Mouse (Mus musculus) kidney, embryonic 16.5 days (tissue): ENCODE measurements around the gene Prune1. TPM values are rescaled to one million over a fixed set of nuclear protein-coding genes. Genes with fewer than 3 reads are reported as not detected.

Experiments
- ATAC-seq: fragments of 200-750 bp; cut with Nextera tagmentation; 2 replicates; pipeline ENCODE4 v1.8.0; 2017; ENCODE audit warnings: moderate TSS enrichment; ENCODE audit not compliant: low FRiP score, low TSS enrichment
- H3K27ac ChIP-seq: fragments of 300-500 bp; sonication (generic); 2 replicates; pipeline ENCODE4 v1.5.1; 2014; ENCODE audit warnings: low read length
- H3K27me3 ChIP-seq: fragments of 300-500 bp; sonication (generic); 2 replicates; pipeline ENCODE4 v1.6.1; 2014; ENCODE audit warnings: low read length, control low read depth, mixed read lengths; ENCODE audit not compliant: insufficient read depth
- H3K36me3 ChIP-seq: fragments of 300-500 bp; sonication (generic); 2 replicates; pipeline ENCODE4 v1.6.1; 2014; ENCODE audit warnings: low read length, control low read depth, mixed read lengths; ENCODE audit not compliant: insufficient read depth
- H3K4me1 ChIP-seq: fragments of 300-500 bp; sonication (generic); 2 replicates; pipeline ENCODE4 v1.6.1; 2014; ENCODE audit warnings: low read length, control low read depth, mixed read lengths; ENCODE audit not compliant: insufficient read depth
- H3K4me2 ChIP-seq: fragments of 300-500 bp; sonication (generic); replicated peaks from 2 replicates; pipeline ENCODE4 v1.6.1; 2014; ENCODE audit warnings: low read depth, low read length
- H3K4me3 ChIP-seq: fragments of 300-500 bp; sonication (generic); 2 replicates; pipeline ENCODE4 v1.5.1; 2014; ENCODE audit warnings: mild to moderate bottlenecking, low read length
- H3K9ac ChIP-seq: fragments of 300-500 bp; sonication (generic); replicated peaks from 2 replicates; pipeline ENCODE4 v1.6.1; 2014; ENCODE audit warnings: low read length
- H3K9me3 ChIP-seq: fragments of 300-500 bp; sonication (generic); 2 replicates; pipeline ENCODE4 v1.6.1; 2016; ENCODE audit warnings: low read length, control low read depth
- WGBS: fragments of 180-500 bp; shearing (Covaris S2); extraction: QIAGEN DNeasy Blood & Tissue Kit; methylation state at CpG from one replicate; pipeline ENCODE4 v1.1.7; 2014; 5-methylcytosine and 5-hydroxymethylcytosine counted together
- polyA plus RNA-seq: library from polyadenylated mRNA; unstranded; fragments of >200 nt; fragmentation: Nextera tagmentation; extraction: Ambion mirVana; gene quantifications from 2 replicates; pipeline ENCODE4 v1.2.1, GENCODE M21; 2015

Prune1 gene
- polyA plus RNA-seq, 1 experiment from 2014 or later = 25.8 TPM

DNA sequence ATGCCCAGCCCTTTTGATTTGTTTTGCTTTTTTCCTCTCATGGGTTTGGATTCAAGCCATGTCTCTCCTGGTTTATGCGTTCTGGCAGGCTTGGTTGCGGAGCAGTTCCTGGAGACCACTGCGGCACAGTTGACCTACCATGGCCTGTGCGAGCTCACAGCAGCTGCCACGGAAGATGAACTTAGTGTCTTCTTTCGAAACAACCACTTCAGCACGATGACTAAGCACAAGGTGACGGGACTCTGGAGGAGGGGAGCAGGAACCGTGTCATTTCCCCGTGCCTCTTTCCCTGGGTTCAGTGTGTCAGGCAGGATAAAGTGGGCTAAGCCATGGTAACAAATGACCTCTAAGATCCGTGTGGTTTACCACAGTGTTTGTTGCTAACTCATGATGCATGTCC, 11.7 kb upstream of the Prune1 start:
- no peak; the same call in 1 of the 2 replicates for ATAC-seq
- Histone ChIP-seq H3K9ac (no peak overlapping the region), H3K4me1 (peaks cover 11% of the 10 kb centered on the region), H3K4me3 (no peak overlapping the region), H3K4me2 (no peak overlapping the region), H3K9me3 (no peaks in the 10 kb centered on the region), H3K36me3 (peaks cover 38% of the 10 kb centered on the region), H3K27me3 (no peaks in the 10 kb centered on the region), H3K27ac (peak overlapping the region; percentile 1; the same call in 1 of the 2 replicates)
- 42% methylated on average over 11 of the region's 11 CpGs for WGBS

DNA sequence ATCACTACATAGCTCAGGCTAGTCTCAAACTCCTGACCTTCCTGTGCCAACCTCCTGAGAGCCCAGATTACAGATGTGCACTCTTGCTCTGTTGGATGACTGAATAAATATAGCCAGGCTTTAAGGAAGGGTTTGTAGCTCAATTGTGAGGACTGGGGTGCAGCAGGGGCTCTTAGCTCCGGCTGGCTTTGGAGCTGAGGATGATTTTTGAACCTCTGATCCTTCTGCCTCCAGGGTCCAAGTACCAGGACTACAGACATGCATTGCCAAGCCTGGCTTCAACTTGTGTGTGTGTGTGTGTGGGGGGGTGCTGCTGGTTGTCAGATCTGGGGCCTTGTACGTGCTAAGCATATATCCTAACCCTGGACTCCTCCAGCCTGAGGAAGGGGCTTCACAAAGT, 11.0 kb upstream of the Prune1 start:
- Histone ChIP-seq H3K27me3 (no peaks in the 10 kb centered on the region), H3K4me3 (no peak overlapping the region), H3K9ac (no peak overlapping the region), H3K4me1 (peaks cover 11% of the 10 kb centered on the region), H3K4me2 (no peak overlapping the region), H3K9me3 (no peaks in the 10 kb centered on the region), H3K27ac (peak overlapping the region; percentile 1; the same call in 1 of the 2 replicates), H3K36me3 (peaks cover 44% of the 10 kb centered on the region)
- no peak for ATAC-seq
- WGBS = 85% methylated on average over 2 of the region's 2 CpGs

DNA sequence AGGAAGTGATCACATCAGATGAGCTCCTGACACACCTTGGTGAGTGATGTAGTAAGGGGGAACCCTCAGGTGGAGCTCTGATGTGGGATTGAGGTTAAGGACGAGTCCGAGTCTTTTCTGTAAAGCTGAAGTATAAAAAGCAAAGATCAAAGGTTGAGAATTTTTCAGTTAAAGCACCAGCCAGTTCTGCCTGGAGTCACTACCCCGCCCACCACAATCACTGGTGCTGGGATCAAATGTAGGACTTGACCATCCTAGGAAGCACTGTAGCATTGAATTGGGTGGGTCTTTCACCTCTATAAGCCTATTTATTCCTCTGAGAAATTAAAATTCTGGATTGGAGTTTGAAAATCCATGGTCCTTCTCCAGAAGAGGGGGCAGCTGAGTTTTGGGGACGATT, 9.2 kb upstream of the Prune1 start:
- H3K36me3 ChIP-seq = peaks cover 42% of the 10 kb centered on the region
- no peaks in the 10 kb centered on the region for H3K27me3 ChIP-seq
- no peak overlapping the region for H3K4me2 ChIP-seq
- no peak for ATAC-seq
- peaks cover 17% of the 10 kb centered on the region for H3K4me1 ChIP-seq
- H3K9me3 ChIP-seq = no peaks in the 10 kb centered on the region
- no peak overlapping the region for H3K27ac ChIP-seq
- no peak overlapping the region for H3K9ac ChIP-seq
- no peak overlapping the region for H3K4me3 ChIP-seq
- 89% methylated on average over 4 of the region's 4 CpGs for WGBS

DNA sequence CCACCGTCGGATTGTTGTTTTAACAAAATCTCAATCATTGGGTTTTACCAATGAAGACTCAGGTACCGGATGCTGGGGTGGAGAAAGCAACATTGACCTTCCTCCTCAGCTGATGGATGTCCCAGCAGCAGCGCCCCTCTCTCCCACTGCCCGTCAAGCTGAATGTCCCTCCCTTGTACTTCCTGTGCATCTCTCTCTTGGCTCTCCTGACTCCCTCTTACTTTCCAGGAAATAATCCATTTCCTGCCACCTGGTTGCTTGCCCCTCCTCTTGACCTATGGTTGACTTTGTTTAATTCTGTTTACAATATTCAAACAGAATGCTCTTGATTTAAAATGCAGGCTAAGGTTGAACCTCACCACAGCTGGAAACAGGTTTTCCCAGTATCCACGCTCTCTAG, 8.3 kb upstream of the Prune1 start:
- no peak overlapping the region for H3K4me3 ChIP-seq
- peaks cover 20% of the 10 kb centered on the region for H3K4me1 ChIP-seq
- H3K4me2 ChIP-seq = no peak overlapping the region
- 74% methylated on average over 6 of the region's 6 CpGs for WGBS
- no peak for ATAC-seq
- H3K9ac ChIP-seq = no peak overlapping the region
- H3K9me3 ChIP-seq = no peaks in the 10 kb centered on the region
- peaks cover 40% of the 10 kb centered on the region for H3K36me3 ChIP-seq
- H3K27me3 ChIP-seq = no peaks in the 10 kb centered on the region
- H3K27ac ChIP-seq = no peak overlapping the region

DNA sequence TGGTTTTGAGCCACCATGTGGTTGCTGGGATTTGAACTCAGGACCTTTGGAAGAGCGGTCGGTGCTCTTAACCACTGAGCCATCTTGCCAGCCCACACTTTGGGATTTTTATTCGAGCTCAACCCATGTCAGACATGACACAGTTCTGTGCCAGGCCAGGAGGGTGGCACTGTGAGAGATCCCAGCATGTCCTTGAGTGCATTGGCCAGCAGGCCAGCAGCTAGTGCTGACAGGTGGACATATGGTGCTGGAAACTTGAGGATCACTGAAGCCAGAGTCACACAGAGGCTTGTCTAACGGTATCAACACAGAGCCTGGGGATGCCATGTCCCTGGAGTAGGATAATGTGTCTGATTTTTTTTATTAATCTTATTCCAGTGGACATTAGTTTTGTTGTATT, 7.5 kb upstream of the Prune1 start:
- H3K9me3 ChIP-seq = no peaks in the 10 kb centered on the region
- peaks cover 27% of the 10 kb centered on the region for H3K4me1 ChIP-seq
- H3K4me3 ChIP-seq = no peak overlapping the region
- H3K27ac ChIP-seq = no peak overlapping the region
- H3K36me3 ChIP-seq = peaks cover 32% of the 10 kb centered on the region
- no peak overlapping the region for H3K9ac ChIP-seq
- WGBS = 90% methylated on average over 4 of the region's 4 CpGs
- no peak for ATAC-seq
- H3K4me2 ChIP-seq = no peak overlapping the region
- no peaks in the 10 kb centered on the region for H3K27me3 ChIP-seq

DNA sequence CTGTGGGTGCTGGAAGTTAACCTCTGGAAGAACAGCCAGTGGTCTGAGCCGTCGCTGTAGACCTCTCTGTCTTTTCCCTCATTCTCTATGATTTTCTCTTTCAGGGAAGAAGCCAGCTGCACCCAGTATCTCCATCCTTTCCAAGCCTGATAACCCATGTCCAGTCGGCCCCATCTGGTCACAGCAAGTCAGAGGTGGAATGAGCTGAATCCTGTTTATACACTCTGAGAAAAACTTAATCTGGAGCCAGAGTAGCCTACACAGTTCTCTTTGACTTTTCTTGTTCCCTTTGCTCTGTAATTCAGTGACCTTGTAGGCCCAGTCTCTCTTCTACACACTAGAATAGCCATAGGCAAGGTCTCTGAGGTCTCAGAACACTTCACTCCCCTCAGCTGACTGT, 5.7 kb upstream of the Prune1 start:
- Histone ChIP-seq H3K27ac (no peak overlapping the region), H3K27me3 (no peaks in the 10 kb centered on the region), H3K36me3 (peaks cover 18% of the 10 kb centered on the region), H3K9ac (no peak overlapping the region), H3K4me2 (no peak overlapping the region), H3K4me1 (peaks cover 30% of the 10 kb centered on the region), H3K4me3 (no peak overlapping the region), H3K9me3 (no peaks in the 10 kb centered on the region)
- 87% methylated on average over 3 of the region's 3 CpGs for WGBS
- no peak for ATAC-seq

DNA sequence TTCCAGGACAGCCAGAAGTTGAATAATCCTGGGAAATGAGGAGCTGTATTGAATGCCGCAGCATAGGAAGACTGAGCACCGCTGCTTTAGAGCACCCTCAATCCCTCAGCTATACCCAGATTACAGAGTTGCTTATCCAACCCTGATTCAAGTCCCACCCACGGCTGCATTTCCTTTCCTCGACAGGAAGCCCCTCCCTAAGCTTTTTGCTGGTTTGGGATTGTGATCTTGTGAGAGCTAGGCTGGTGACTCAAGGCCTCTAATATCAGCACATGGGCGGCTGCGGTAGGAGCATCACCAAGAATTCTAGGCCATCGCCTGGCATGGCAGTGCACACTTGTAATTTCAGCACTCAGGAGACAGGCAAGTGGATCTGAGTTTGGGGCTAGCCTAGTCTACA, 4.6 kb upstream of the Prune1 start:
- Histone ChIP-seq H3K4me1 (peaks cover 30% of the 10 kb centered on the region), H3K9ac (no peak overlapping the region), H3K36me3 (peaks cover 18% of the 10 kb centered on the region), H3K9me3 (no peaks in the 10 kb centered on the region), H3K27ac (peak overlapping the region; percentile 46), H3K4me3 (no peak overlapping the region), H3K4me2 (no peak overlapping the region), H3K27me3 (no peaks in the 10 kb centered on the region)
- WGBS = 79% methylated on average over 7 of the region's 7 CpGs
- ATAC-seq = no peak

DNA sequence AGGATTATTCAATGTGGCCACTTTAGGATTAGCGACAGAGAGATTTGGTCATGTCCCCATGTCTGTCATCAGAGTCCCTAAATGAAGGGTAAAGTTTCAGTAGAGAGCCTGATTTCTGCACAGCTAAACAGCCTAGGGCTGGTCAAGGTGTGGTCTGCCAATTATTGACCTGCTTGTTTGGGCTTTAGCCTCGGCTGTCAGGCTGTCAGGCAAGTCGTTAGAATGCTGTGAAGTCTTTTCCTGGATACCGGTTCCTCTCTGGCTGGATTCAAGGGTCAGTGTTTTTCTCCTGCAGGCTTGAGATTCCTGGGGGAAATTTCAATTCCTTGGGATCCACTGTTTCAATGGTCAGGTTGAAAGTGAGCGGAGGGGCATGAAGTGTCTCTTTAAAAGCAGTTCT, 4.1 kb upstream of the Prune1 start:
- H3K9ac ChIP-seq = no peak overlapping the region
- H3K27me3 ChIP-seq = no peaks in the 10 kb centered on the region
- H3K27ac ChIP-seq = peak overlapping the region; percentile 46
- H3K9me3 ChIP-seq = no peaks in the 10 kb centered on the region
- WGBS = 47% methylated on average over 5 of the region's 5 CpGs
- no peak overlapping the region for H3K4me2 ChIP-seq
- peaks cover 16% of the 10 kb centered on the region for H3K36me3 ChIP-seq
- no peak overlapping the region for H3K4me3 ChIP-seq
- peaks cover 30% of the 10 kb centered on the region for H3K4me1 ChIP-seq
- no peak for ATAC-seq

DNA sequence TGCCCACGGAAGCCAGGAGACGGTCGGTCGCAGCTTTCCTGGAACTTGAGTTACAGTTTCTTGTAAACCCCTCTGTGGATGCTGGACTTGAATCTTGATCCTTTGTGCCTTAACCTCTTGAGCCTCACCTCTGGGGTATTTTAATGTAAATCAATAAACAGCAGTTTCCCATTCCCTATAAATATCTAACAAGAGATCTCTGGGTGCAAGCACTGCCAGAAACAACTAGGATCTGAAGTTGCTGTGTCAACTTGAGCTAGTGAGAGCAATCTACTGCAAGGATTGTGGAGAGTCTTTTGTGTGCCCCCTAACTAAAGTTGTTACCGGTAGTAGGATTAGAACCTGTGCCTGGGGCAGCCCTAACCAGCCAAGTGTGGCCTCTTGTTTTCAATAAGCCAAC, 3.5 kb upstream of the Prune1 start:
- Histone ChIP-seq H3K36me3 (peaks cover 11% of the 10 kb centered on the region), H3K27ac (peak overlapping the region; percentile 44), H3K4me1 (peaks cover 35% of the 10 kb centered on the region), H3K27me3 (no peaks in the 10 kb centered on the region), H3K9me3 (no peaks in the 10 kb centered on the region), H3K4me3 (no peak overlapping the region), H3K4me2 (no peak overlapping the region), H3K9ac (no peak overlapping the region)
- no peak for ATAC-seq
- WGBS = 91% methylated on average over 5 of the region's 5 CpGs

DNA sequence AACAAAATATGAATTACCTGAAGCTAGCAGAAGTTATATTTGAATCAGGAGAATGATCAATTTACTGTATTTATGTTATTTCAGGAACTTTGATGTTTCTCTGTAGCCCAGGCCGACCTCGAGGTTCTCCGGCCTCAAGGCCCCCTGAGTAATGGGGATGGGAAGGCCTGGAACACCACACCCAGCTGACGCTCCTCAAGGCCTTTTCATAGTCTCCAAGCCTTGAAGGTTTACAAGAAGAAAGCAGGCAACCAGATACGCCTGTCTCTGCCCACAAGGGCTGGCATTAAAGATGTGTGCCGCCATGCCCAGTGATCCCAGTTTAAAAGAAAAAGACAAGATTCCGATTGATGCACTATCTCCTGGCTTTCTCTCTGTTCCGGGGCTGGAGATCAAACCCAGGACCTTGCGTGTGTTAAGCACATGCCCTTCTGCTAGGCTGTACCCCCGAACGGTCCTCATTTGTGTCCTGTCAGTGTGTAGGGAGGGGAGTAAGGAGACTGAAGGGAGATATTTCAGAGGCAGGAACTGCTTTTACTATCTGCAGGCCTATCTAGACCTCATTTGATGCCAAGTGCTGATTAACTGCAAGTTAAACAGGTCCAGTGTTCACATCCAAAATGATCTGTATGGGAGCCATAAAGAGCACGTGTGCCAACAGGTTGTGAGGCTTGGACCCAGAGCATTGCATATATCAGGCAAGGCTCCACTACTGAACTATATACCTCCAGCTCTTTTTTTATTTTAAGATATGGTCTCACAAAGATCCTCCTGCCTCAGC, 2.8 kb upstream of the Prune1 start:
- peak overlapping the region; percentile 2 for H3K9ac ChIP-seq
- WGBS = 83% methylated on average over 12 of the region's 12 CpGs
- H3K4me2 ChIP-seq = peak overlapping the region; percentile 80
- H3K27ac ChIP-seq = no peak overlapping the region
- H3K4me3 ChIP-seq = peak overlapping the region; percentile 67; the same call in 1 of the 2 replicates
- no peaks in the 10 kb centered on the region for H3K9me3 ChIP-seq
- ATAC-seq = no peak
- H3K36me3 ChIP-seq = peaks cover 11% of the 10 kb centered on the region
- peaks cover 35% of the 10 kb centered on the region for H3K4me1 ChIP-seq
- H3K27me3 ChIP-seq = no peaks in the 10 kb centered on the region
